Mouse (Mus musculus) heart, adult 11 months (tissue): ENCODE measurements around the gene Tppp2.
A peak's percentile ranks its signal among the peaks of the same experiment; 100 is the strongest.

Experiments
- DNase-seq: peaks from one replicate; pipeline ENCODE4 v3.0.0; 2022

Tppp2 gene

GRCm38 (mm10) chr14:51918125-51918524 lies at the start of gene Tppp2:
Gene Tppp2, plus strand, starts transcription at chr14:51918425.
- no peak for DNase-seq

DNA sequence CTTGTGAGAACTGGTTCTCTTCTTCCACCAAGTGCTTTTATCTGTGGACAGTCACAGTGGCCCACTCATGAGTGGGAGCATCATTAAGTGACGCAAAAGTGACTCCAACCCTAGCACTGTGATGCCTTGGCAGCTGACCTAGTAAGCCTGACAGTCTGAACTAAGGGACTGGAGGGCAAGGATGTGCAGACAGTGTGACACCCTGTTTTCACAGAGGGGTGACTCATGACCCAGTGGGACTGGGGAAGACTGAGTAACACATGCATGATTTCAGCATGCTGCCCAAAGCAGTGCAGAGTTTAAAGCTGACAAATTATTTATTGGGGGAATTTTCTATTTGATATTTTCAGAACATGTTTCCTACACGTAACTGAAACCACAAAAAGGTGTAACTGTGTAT lies 47.5 kb upstream of the Tppp2 start:
- no peak for DNase-seq

DNA sequence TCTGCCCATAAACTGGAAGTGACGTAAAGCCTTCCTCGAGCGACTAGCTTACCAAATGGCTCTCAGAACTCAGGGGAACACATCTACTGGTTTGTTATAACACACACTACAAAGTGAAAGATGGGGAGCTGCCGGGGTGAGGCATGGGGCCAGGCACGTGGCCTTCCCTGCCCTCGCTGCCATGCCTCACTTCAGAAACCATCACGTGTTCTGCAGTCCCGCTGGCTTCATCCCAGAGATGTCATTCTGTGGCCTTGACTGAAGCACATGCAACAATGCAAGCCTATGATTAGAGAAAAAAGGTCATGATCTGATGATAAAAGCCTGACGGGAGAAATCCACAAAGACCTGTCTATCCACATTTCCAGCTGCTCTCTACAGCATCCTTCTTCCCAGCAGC lies 46.5 kb upstream of the Tppp2 start:
- DNase-seq, result no peak

DNA sequence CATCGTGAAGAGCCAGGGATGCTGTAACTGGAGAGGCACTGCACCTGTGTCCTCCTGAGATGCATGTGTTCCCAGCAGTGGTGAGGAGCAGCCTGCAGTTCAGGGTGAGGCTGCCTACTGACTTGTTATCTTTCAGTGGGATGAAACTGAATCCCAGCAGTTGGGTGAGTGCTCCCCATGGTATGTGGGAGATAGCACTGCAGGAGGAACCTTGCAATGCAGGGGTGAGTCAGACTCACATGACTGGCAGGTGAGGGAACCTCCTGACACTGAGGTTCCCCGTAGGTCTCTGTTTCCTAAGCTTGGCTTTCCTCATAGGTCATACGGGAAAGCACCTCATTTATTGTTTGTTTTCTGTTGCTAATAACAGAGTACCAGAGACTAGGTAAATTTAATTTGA lies 40.7 kb upstream of the Tppp2 start:
- DNase-seq, result no peak

- peak; percentile 96 for DNase-seq
Observed at GRCm38 (mm10) chr14:51883527-51884030, 34.6 kb upstream of the Tppp2 start.

DNA sequence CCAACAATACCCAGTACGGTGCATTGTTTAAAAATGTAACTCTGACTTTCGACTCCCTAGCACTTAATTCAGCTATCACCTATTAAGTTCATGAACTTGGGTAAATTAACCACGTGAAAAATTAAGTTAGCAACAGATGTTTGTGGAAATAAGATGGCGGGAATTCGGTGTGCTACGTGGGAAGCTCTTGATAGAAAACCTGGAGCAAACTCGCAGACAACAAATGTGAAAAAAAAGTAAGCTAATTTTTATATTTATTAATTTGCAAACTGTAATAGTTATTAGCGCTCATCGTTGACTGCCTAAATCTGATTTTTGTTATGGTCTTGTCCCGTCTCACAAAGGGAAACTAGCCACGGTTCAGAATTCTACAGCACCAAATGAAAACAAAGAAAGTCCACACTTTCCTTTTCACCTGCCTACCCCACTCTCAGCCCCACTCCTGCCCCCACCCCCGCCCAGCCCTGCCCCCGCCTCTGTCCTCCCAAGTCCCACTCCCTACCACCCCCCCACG lies 34.1 kb upstream of the Tppp2 start:
- no peak for DNase-seq

GRCm38 (mm10) chr14:51884598-51885331 lies 33.5 kb upstream of the Tppp2 start, which contains the start of gene Mettl17:
Gene Mettl17, plus strand, starts transcription at chr14:51884842.
- peak; percentile 100 for DNase-seq

GRCm38 (mm10) chr14:51886051-51886450 lies 32.2 kb upstream of the Tppp2 start:
- DNase-seq, result no peak

DNA sequence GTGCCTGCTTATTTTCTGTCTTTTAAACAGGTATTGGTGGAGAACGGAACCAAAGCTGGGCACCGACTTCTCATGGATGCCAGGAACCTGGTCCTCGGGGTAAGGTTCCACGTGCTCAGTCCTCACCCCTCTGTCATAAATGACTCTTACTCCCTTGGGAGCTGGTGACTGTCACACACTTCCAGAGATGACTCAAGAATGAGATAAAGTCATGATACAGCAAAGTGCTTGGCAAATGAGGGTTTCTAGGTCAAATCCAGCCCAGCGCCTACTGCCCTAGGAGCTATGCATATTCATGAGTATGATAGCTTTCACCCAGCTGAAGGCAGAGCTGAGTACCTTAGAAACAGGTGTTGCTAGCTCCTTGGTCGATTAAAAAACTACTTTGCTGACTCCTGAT lies 28.4 kb upstream of the Tppp2 start:
- DNase-seq, result no peak

DNA sequence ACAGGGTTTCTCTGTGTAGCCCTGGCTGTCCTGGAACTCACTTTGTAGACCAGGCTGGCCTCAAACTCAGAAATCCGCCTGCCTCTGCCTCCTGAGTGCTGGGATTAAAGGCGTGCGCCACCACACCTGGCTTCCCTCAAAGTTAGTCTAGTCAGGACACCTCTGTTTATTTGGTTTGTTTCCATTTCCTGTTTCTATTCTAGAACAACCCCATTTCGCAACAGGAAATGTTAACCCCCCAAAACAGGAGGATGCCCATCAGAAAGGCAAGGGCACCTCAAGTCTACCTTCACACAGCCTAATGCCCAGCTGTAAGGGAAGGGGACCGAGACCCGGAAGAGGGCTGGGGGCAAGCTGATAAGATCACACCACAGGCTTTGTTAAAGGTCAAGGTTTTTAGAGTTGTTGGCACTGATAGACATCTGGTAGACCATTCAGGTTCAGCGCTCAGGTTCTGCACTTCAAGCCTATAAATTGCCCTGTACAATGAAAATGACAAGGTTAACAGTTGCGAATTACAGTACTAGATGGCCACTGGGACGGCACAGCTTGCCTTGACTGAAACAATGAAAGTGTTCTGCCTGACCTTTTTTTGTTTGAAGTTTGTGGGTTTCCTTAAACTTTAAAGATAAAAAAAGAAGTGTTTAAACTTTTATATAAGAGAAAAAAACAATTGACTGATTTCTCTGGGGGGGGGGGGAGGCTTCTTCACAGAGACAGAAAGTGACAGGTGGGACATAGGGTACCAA lies 25.9 kb upstream of the Tppp2 start, which contains the start of gene Slc39a2:
Gene Slc39a2, plus strand, starts transcription at position 699 of the 749 bp plus-strand sequence.
- no peak for DNase-seq

DNA sequence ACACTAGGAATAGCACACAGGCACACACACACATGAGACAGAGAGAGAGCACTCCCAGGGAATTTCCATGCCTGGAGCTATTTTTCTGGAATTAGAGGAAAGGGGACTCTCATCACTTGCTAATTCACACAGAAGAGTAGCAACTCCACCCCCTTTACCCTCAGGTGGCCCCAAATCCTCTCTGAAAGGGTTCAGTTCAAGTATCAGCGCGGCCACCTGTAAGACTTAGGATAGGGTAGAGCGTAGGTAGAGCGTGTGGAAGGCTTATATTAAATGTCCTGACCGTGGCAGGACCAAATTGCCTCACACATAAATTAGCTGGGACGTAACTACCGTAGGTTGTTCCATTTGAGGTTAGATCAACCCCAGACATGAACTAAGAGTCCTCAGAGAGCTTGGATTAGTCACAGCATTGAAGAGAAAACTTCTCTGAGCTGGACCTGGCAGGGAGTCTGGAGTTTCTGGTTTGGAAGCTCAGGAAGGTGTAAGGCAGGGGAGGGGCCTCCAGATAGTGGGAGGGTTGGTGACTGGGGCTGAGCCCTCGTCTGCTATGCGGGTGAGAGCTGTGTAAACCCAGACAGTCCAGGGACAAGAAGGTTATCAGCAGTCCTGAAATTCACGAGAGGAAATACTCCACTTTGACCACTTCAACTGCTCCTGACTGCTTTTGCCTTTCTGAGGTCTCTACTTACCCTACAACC lies 25.0 kb upstream of the Tppp2 start:
- DNase-seq, result peak; percentile 83

- DNase-seq, result peak; percentile 66
Observed at GRCm38 (mm10) chr14:51893809-51894208, 24.4 kb upstream of the Tppp2 start.

- peak; percentile 91 for DNase-seq
Observed at GRCm38 (mm10) chr14:51895071-51895470, 23.2 kb upstream of the Tppp2 start.

GRCm38 (mm10) chr14:51896019-51896418 lies 22.2 kb upstream of the Tppp2 start:
- DNase-seq, result no peak

- DNase-seq, result peak; percentile 76
Observed at GRCm38 (mm10) chr14:51896539-51897170, 21.6 kb upstream of the Tppp2 start.

DNA sequence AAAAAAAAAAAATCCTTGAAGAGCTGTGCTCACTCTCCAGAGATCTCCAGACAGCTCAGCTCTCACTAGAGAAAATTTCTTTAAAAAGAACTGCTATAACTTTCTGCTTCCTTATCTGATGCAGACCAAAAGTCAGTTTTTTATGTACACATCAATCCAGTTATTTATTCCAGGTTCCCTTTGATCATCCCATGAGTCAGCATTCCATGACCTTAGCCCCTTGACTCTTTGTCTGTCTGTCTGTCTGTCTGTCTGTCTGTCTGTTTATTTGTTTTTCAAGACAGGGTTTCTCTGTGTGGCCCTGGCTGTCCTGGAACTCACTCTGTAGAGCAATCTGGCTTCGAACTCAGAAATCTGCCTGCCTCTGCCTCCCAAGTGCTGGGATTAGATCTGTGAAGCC lies 18.9 kb upstream of the Tppp2 start:
- no peak for DNase-seq

GRCm38 (mm10) chr14:51902806-51903710 lies 15.2 kb upstream of the Tppp2 start:
- DNase-seq, result peak; percentile 91

- DNase-seq, result peak; percentile 92
Observed at GRCm38 (mm10) chr14:51903782-51904181, 14.4 kb upstream of the Tppp2 start.

DNA sequence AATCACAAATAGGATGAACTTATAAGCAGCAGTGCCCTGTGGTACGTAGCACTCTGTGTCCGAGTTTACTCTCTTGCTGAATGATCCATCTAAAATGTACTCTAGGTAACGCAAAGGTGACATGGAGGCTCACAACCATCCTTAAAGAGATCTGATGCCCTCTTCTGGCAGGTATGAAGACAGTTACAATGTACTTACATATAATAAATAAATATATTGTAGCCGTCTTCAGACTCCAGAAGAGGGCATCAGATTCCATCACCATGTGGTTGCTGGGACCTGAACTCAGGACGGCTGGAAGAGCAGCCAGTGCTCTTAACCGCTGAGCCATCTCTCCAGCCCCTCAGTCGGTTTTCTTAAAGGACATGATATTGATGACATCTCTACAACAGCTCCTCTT lies 13.5 kb upstream of the Tppp2 start:
- DNase-seq, result no peak

GRCm38 (mm10) chr14:51906102-51906501 lies 12.1 kb upstream of the Tppp2 start:
- DNase-seq, result no peak

- DNase-seq, result peak; percentile 90
Observed at GRCm38 (mm10) chr14:51911301-51911700, 6.9 kb upstream of the Tppp2 start.
